Mouse (Mus musculus): ENCODE results near the gene Vrk3.

The Vrk3 gene

GRCm38 (mm10) chr7:44819391-44819790, 71.2 kb downstream of the Vrk3 start:
- DNase-seq (ENCODE audit: low spot score), result no peak

GRCm38 (mm10) chr7:44819863-44820262, 71.7 kb downstream of the Vrk3 start:
- DNase-seq (ENCODE audit: low spot score), result no peak

GRCm38 (mm10) chr7:44820525-44820924, 72.3 kb downstream of the Vrk3 start:
- DNase-seq (ENCODE audit: low spot score), result no peak

GRCm38 (mm10) chr7:44821666-44822448, 73.6 kb downstream of the Vrk3 start:
- no peak for DNase-seq (ENCODE audit: low spot score)

- DNase-seq (ENCODE audit: low spot score), result no peak
These were observed 75.2 kb downstream of the Vrk3 start for GRCm38 (mm10) chr7:44823409-44823808.

GRCm38 (mm10) chr7:44824872-44825271, 76.7 kb downstream of the Vrk3 start:
- DNase-seq (ENCODE audit: low spot score), result peak; percentile 65

- DNase-seq (ENCODE audit: low spot score), result no peak
These were observed 78.6 kb downstream of the Vrk3 start for GRCm38 (mm10) chr7:44826771-44827170.
